Mouse (Mus musculus) limb, embryonic 14.5 days (tissue): ENCODE measurements at regions not wholly inside any gene's neighbourhood (a gene's known extent, or its start where the extent isn't known, plus 50 kb on each side); places are given as distances from the start of the nearest gene placed in this dataset.

Source experiments
- ATAC-seq: fragments of 200-750 bp; cut with Nextera tagmentation; 2 replicates; pipeline ENCODE4 v1.8.0; 2017; ENCODE audit warnings: low read depth, moderate number of reproducible peaks, moderate TSS enrichment; ENCODE audit not compliant: low FRiP score
- DNase-seq: peaks from one replicate; pipeline ENCODE4 v3.0.0-alpha.2; 2015; ENCODE audit warnings: low spot score
- H3K27ac ChIP-seq: fragments of 300-500 bp; sonication (generic); replicated peaks from 2 replicates; pipeline ENCODE4 v1.5.1; 2014; ENCODE audit warnings: low read depth, mild to moderate bottlenecking, low read length, moderate library complexity, mixed read lengths
- H3K27me3 ChIP-seq: fragments of 300-500 bp; sonication (generic); 2 replicates; pipeline ENCODE4 v1.6.1; 2014; ENCODE audit warnings: low read length, mixed read lengths; ENCODE audit not compliant: control insufficient read depth, insufficient read depth
- H3K36me3 ChIP-seq: fragments of 300-500 bp; sonication (generic); 2 replicates; pipeline ENCODE4 v1.6.1; 2014; ENCODE audit warnings: mild to moderate bottlenecking, low read length, moderate library complexity, mixed read lengths; ENCODE audit not compliant: control insufficient read depth, insufficient read depth
- H3K4me1 ChIP-seq: fragments of 300-500 bp; sonication (generic); 2 replicates; pipeline ENCODE4 v1.6.1; 2014; ENCODE audit warnings: antibody characterized with exemption, low read length, mixed read lengths; ENCODE audit not compliant: control insufficient read depth, insufficient read depth
- H3K4me2 ChIP-seq: fragments of 300-500 bp; sonication (generic); replicated peaks from 2 replicates; pipeline ENCODE4 v1.6.1; 2014; ENCODE audit warnings: low read depth, mild to moderate bottlenecking, low read length, moderate library complexity; ENCODE audit not compliant: severe bottlenecking
- H3K4me3 ChIP-seq: fragments of 300-500 bp; sonication (generic); replicated peaks from 2 replicates; pipeline ENCODE4 v1.5.1; 2014; ENCODE audit warnings: low read length
- H3K9ac ChIP-seq: fragments of 300-500 bp; sonication (generic); 2 replicates; pipeline ENCODE4 v1.6.1; 2014; ENCODE audit warnings: mild to moderate bottlenecking, low read depth, low read length, moderate library complexity; ENCODE audit not compliant: severe bottlenecking
- H3K9me3 ChIP-seq: fragments of 300-500 bp; sonication (generic); 2 replicates; pipeline ENCODE4 v1.6.1; 2016; ENCODE audit warnings: low read length; ENCODE audit not compliant: control insufficient read depth
- POLR2A ChIP-seq: fragments of 200-500 bp; IDR thresholded peaks from 2 replicates; pipeline ENCODE4 v1.8.0; 2012; ENCODE audit warnings: inconsistent platforms, mild to moderate bottlenecking, moderate library complexity, borderline replicate concordance; ENCODE audit not compliant: insufficient read depth, insufficient read length; ENCODE audit errors: extremely low read depth
- WGBS: fragments of 180-500 bp; shearing (Covaris S2); extraction: QIAGEN DNeasy Blood & Tissue Kit; methylation state at CpG from one replicate; pipeline ENCODE4 v1.1.7; 2014; 5-methylcytosine and 5-hydroxymethylcytosine counted together

DNA sequence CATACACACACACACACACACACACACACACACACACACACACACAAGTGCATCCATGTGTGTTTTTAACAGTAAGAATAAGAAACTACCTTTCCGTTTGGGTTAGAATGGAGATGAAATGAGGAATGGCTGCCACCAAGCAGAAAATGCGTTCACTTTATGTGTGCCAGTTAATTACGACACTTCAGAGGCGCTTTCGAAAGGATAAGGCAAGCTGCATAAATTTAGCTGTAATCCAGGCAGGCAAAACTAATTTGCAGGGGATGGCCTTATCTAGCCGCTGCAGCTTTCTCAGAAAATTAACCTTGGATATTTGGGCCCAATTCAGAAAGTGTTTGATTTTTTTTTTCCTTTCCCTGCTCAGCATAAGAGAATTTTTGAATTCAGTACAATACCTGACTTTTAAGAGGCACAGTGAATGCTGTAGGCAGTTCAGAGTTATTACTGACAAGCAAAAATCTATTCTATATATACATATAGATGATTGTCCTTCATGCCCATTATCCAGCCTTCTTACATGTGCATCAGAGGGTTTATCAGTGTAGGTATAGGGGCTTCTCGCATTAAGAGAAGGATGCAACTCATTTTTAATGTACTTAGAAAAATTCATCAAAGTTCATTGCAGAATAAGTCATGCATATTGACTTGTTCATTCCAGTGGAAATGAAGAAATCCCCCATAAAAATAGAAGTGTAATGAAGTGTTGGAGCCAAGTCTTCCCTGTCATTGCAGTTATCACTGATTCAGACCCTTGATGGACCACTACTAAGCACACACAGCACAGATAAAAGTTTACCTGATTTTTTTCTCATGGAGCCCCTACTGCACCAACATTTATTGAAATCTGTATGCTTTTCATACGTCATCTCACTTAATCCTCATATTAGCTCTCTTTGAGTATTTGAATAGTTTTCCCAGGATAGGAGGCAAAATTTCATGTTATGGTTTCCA is 372.1 kb downstream of the Ndufa4 start:
- no peaks in the 10 kb centered on the region for H3K27me3 ChIP-seq
- WGBS = 47% methylated on average over 8 of the region's 8 CpGs
- ATAC-seq (no peak), DNase-seq (no peak)
- H3K9ac ChIP-seq = no peak overlapping the region
- H3K9me3 ChIP-seq = no peaks in the 10 kb centered on the region
- no peak overlapping the region for H3K27ac ChIP-seq
- TF ChIP-seq POLR2A = no peak
- no peak overlapping the region for H3K4me2 ChIP-seq
- H3K36me3 ChIP-seq = no peaks in the 10 kb centered on the region
- H3K4me3 ChIP-seq = no peak overlapping the region
- no peaks in the 10 kb centered on the region for H3K4me1 ChIP-seq

DNA sequence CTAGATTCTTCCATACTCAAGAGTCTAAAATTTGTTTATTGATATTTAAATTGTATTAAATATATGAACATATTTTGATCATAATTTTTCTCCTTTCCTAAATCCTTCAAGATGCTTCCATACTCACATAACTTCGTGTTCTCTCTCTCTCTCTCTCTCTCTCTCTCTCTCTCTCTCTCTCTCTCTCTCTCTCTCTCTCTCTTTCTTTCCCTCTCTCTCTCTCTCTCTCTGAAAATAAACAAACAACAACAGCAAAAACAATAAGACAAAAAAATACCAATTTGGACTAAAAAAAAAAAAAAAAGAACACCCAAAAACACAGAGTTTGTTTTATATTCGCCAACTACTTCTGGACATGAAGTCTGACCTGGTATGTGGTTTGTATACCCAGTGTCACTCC is 404.2 kb downstream of the Ndufa4 start:
- Histone ChIP-seq H3K9ac (no peak overlapping the region), H3K27ac (no peak overlapping the region)
- 76% methylated on average over 2 of the region's 2 CpGs for WGBS

DNA sequence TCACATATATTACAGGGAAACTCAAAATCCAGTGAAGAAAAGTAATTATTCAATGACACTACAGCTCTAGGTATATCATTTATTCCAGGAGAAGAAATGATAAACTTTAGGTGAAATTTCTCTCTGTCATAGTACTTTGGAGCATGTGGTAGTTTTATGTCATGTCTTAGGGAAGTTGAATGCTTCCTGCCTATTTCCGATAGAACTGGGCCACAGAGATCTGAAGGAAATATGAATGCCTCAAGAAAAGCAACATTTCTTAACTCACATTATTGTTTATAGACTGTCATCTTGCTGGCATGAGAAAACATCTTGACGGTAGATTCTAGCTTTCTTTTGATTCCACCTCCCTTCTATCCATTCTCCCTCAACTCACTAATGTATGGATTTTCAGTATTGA is 412.9 kb downstream of the Ndufa4 start:
- H3K4me2 ChIP-seq = no peak overlapping the region
- no peak for TF ChIP-seq POLR2A
- no peaks in the 10 kb centered on the region for H3K36me3 ChIP-seq
- no peak overlapping the region for H3K9ac ChIP-seq
- no peaks in the 10 kb centered on the region for H3K27me3 ChIP-seq
- H3K4me1 ChIP-seq = no peaks in the 10 kb centered on the region
- H3K9me3 ChIP-seq = no peaks in the 10 kb centered on the region
- ATAC-seq = no peak
- H3K27ac ChIP-seq = no peak overlapping the region
- no peak overlapping the region for H3K4me3 ChIP-seq
- no peak for DNase-seq
- 80% methylated on average over 2 of the region's 2 CpGs for WGBS

More for the DNA sequence above, 404.2 kb downstream of the Ndufa4 start:
- Histone ChIP-seq H3K36me3 (no peaks in the 10 kb centered on the region), H3K9me3 (no peaks in the 10 kb centered on the region), H3K4me3 (no peak overlapping the region), H3K27me3 (no peaks in the 10 kb centered on the region), H3K4me2 (no peak overlapping the region), H3K4me1 (no peaks in the 10 kb centered on the region)
- no peak for ATAC-seq
- no peak for DNase-seq
- TF ChIP-seq POLR2A = no peak

DNA sequence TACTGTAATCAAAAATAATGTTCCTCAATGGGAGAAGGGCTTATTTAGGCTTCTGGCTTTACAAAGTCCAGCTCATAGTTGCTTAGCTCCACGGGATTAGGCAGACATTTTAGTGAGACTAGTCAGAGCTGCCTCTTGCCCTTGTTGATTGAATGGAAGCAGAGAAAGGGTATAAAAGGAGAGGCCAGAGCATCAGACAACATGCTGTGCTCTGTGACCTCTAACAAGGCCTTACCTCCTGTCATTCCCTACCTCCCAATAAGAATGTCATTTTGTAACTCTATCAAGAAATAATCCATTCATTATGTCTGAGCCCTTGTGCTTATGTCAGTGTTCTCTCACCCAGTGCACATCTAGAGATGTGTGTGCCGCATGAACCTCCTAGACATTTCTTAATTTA is 430.3 kb downstream of the Ndufa4 start:
- TF ChIP-seq POLR2A = no peak
- no peak overlapping the region for H3K9ac ChIP-seq
- H3K9me3 ChIP-seq = no peaks in the 10 kb centered on the region
- no peak overlapping the region for H3K4me2 ChIP-seq
- DNase-seq (no peak), ATAC-seq (no peak)
- no peak overlapping the region for H3K27ac ChIP-seq
- WGBS = 65% methylated on average over 2 of the region's 2 CpGs
- H3K36me3 ChIP-seq = no peaks in the 10 kb centered on the region
- no peaks in the 10 kb centered on the region for H3K27me3 ChIP-seq
- no peak overlapping the region for H3K4me3 ChIP-seq
- H3K4me1 ChIP-seq = no peaks in the 10 kb centered on the region
